Mouse (Mus musculus): ENCODE results near the gene Cecr2. TPM values are rescaled to one million over a fixed set of nuclear protein-coding genes. Genes with fewer than 3 reads are reported as not detected.

The Cecr2 gene
- polyA plus RNA-seq, 1 experiment from 2014 or later, result 3.9 TPM

GRCm38 (mm10) chr6:120667422-120667781, 1.2 kb downstream of the Cecr2 start:
- TF ChIP-seq EP300 (IDR thresholded peaks at IDR 0.05) (no peak), CTCF (IDR thresholded peaks at IDR 0.05) (no peak)
- H3K9me3 ChIP-seq (ENCODE audit: low read length), result no peaks in the 10 kb centered on the region
- 1% methylated on average over 7 of the region's 7 CpGs for WGBS
- H3K9ac ChIP-seq (replicated peaks; ENCODE audit: low read depth), result peak overlapping the region; percentile 82
- H3K4me3 ChIP-seq (ENCODE audit: low read depth, low read length), result peak overlapping the region; percentile 78
- peak overlapping the region; percentile 98 for H3K27ac ChIP-seq (ENCODE audit: low read length)
- DNase-seq (ENCODE audit: low spot score) (no peak), ATAC-seq (no peak)
- H3K4me1 ChIP-seq (ENCODE audit: insufficient read depth, low read depth, low read length), result 0 out of 2 replicates have a peak, but pooled peaks cover 2% of the 10 kb centered on the region
- H3K36me3 ChIP-seq (ENCODE audit: insufficient read depth, low read length), result no peaks in the 10 kb centered on the region
- peak overlapping the region; percentile 95 for H3K4me2 ChIP-seq (replicated peaks; ENCODE audit: low read depth, low read length)
- no peaks in the 10 kb centered on the region for H3K27me3 ChIP-seq (replicated peaks; ENCODE audit: insufficient read depth, low read length)

- Histone ChIP-seq H3K4me1 (ENCODE audit: insufficient read depth, low read depth, low read length) (0 out of 2 replicates have a peak, but pooled peaks cover 2% of the 10 kb centered on the region), H3K4me2 (replicated peaks; ENCODE audit: low read depth, low read length) (peak overlapping the region; percentile 95), H3K9ac (replicated peaks; ENCODE audit: low read depth) (no peak overlapping the region), H3K9me3 (ENCODE audit: low read length) (no peaks in the 10 kb centered on the region), H3K27me3 (replicated peaks; ENCODE audit: insufficient read depth, low read length) (no peaks in the 10 kb centered on the region), H3K36me3 (ENCODE audit: insufficient read depth, low read length) (no peaks in the 10 kb centered on the region), H3K4me3 (ENCODE audit: low read depth, low read length) (peak overlapping the region; percentile 78), H3K27ac (ENCODE audit: low read length) (no peak overlapping the region)
- peak; percentile 20 for DNase-seq (ENCODE audit: low spot score)
- no peak for TF ChIP-seq EP300 (IDR thresholded peaks at IDR 0.05)
- no peak for TF ChIP-seq CTCF (IDR thresholded peaks at IDR 0.05)
- no peak for ATAC-seq
- 6% methylated on average over 7 of the region's 7 CpGs for WGBS
These were observed 1.7 kb downstream of the Cecr2 start for GRCm38 (mm10) chr6:120667911-120668310.

DNA sequence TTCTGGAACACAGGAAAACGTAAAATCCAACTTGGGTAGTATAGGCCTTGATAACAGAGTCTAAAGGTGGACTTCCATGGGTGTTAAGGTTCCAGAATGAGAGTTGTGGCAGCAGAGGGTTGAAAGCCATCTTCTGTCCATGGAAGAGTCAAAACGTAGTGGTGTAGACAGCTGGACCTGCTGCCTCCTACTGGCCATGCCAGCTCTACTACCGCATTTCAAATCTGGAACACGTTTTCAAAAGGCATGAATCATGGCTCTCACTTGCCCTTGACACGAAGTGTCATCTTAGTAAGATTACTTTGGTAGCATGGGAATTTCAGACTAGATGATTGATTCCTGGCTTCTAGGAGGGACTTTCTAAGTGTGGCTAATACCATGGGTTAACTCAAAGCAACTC, 8.0 kb downstream of the Cecr2 start:
- no peak overlapping the region for H3K9ac ChIP-seq (replicated peaks; ENCODE audit: low read depth)
- H3K9me3 ChIP-seq (ENCODE audit: low read length), result no peaks in the 10 kb centered on the region
- no peak overlapping the region for H3K27ac ChIP-seq (ENCODE audit: low read length)
- no peaks in the 10 kb centered on the region for H3K36me3 ChIP-seq (ENCODE audit: insufficient read depth, low read length)
- H3K4me3 ChIP-seq (ENCODE audit: low read depth, low read length), result no peak overlapping the region
- no peak for TF ChIP-seq EP300 (IDR thresholded peaks at IDR 0.05)
- TF ChIP-seq CTCF (IDR thresholded peaks at IDR 0.05), result peak; percentile 69
- no peaks in the 10 kb centered on the region for H3K27me3 ChIP-seq (replicated peaks; ENCODE audit: insufficient read depth, low read length)
- no peak overlapping the region for H3K4me2 ChIP-seq (replicated peaks; ENCODE audit: low read depth, low read length)
- DNase-seq (ENCODE audit: low spot score), result peak; percentile 37
- 49% methylated on average over 5 of the region's 5 CpGs for WGBS
- H3K4me1 ChIP-seq (ENCODE audit: insufficient read depth, low read depth, low read length), result no peaks in the 10 kb centered on the region
- ATAC-seq, result no peak

GRCm38 (mm10) chr6:120674881-120675280, 8.7 kb downstream of the Cecr2 start:
- Histone ChIP-seq H3K36me3 (ENCODE audit: insufficient read depth, low read length) (no peaks in the 10 kb centered on the region), H3K9ac (replicated peaks; ENCODE audit: low read depth) (no peak overlapping the region), H3K4me2 (replicated peaks; ENCODE audit: low read depth, low read length) (no peak overlapping the region), H3K27me3 (replicated peaks; ENCODE audit: insufficient read depth, low read length) (no peaks in the 10 kb centered on the region), H3K4me1 (ENCODE audit: insufficient read depth, low read depth, low read length) (no peaks in the 10 kb centered on the region), H3K4me3 (ENCODE audit: low read depth, low read length) (no peak overlapping the region), H3K27ac (ENCODE audit: low read length) (no peak overlapping the region), H3K9me3 (ENCODE audit: low read length) (no peaks in the 10 kb centered on the region)
- TF ChIP-seq CTCF (IDR thresholded peaks at IDR 0.05), result peak; percentile 55
- no peak for TF ChIP-seq EP300 (IDR thresholded peaks at IDR 0.05)
- DNase-seq (ENCODE audit: low spot score) (no peak), ATAC-seq (no peak)
- 79% methylated on average over 4 of the region's 4 CpGs for WGBS

GRCm38 (mm10) chr6:120675979-120676378, 9.8 kb downstream of the Cecr2 start:
- TF ChIP-seq CTCF (IDR thresholded peaks at IDR 0.05), result no peak
- no peak for TF ChIP-seq EP300 (IDR thresholded peaks at IDR 0.05)
- H3K27ac ChIP-seq (ENCODE audit: low read length), result no peak overlapping the region
- DNase-seq (ENCODE audit: low spot score) (no peak), ATAC-seq (no peak)
- no peaks in the 10 kb centered on the region for H3K9me3 ChIP-seq (ENCODE audit: low read length)
- no peaks in the 10 kb centered on the region for H3K27me3 ChIP-seq (replicated peaks; ENCODE audit: insufficient read depth, low read length)
- no peaks in the 10 kb centered on the region for H3K36me3 ChIP-seq (ENCODE audit: insufficient read depth, low read length)
- H3K4me3 ChIP-seq (ENCODE audit: low read depth, low read length), result no peak overlapping the region
- H3K4me1 ChIP-seq (ENCODE audit: insufficient read depth, low read depth, low read length), result no peaks in the 10 kb centered on the region
- no peak overlapping the region for H3K4me2 ChIP-seq (replicated peaks; ENCODE audit: low read depth, low read length)
- WGBS, result 55% methylated on average over 2 of the region's 2 CpGs
- no peak overlapping the region for H3K9ac ChIP-seq (replicated peaks; ENCODE audit: low read depth)

DNA sequence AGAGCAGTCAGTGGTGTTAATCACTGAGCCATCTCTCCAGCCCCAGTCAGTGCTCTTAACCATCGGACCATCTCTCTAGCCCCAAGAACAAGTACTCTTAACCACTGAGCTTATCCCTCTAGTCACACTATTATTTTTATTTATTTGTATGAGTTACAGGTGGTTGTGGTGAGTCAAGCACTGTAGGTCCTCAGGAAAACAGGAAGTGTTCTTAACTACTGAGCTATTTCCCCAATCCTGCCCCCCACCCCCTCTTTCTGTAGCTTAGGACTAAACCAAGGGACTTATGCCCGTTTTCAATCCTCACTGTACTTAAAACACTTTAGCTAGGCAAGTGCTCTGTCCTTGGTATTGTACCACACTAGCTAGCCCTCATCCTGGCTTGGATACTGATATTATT, 17.2 kb downstream of the Cecr2 start:
- Histone ChIP-seq H3K9ac (replicated peaks; ENCODE audit: low read depth) (no peak overlapping the region), H3K4me3 (ENCODE audit: low read depth, low read length) (no peak overlapping the region), H3K9me3 (ENCODE audit: low read length) (no peaks in the 10 kb centered on the region), H3K4me1 (ENCODE audit: insufficient read depth, low read depth, low read length) (no peaks in the 10 kb centered on the region), H3K36me3 (ENCODE audit: insufficient read depth, low read length) (no peaks in the 10 kb centered on the region), H3K27ac (ENCODE audit: low read length) (no peak overlapping the region), H3K27me3 (replicated peaks; ENCODE audit: insufficient read depth, low read length) (no peaks in the 10 kb centered on the region), H3K4me2 (replicated peaks; ENCODE audit: low read depth, low read length) (no peak overlapping the region)
- 67% methylated on average over 2 of the region's 2 CpGs for WGBS
- no peak for TF ChIP-seq CTCF (IDR thresholded peaks at IDR 0.05)
- TF ChIP-seq EP300 (IDR thresholded peaks at IDR 0.05), result no peak
- ATAC-seq (no peak), DNase-seq (ENCODE audit: low spot score) (no peak)

DNA sequence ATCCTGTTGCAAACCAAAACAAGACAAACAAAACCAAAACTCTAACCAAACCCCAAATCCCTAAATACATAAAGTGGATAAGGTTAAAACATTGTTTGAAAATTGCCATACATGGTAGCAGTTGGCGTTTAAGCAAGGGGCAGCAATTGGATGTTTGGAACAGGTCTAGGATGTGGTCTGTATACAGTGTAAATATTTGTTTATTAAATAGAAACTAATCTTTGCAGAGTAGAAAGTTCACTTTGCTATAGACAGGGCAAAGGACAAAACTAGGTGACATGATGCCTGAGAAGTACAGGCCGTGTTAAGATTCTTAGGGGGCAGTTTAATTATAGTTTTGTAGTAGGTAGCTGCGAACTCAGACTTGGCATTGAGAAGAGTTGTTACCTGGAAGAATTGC, 18.6 kb downstream of the Cecr2 start:
- Histone ChIP-seq H3K27ac (ENCODE audit: low read length) (no peak overlapping the region), H3K4me3 (ENCODE audit: low read depth, low read length) (no peak overlapping the region), H3K36me3 (ENCODE audit: insufficient read depth, low read length) (no peaks in the 10 kb centered on the region), H3K4me1 (ENCODE audit: insufficient read depth, low read depth, low read length) (no peaks in the 10 kb centered on the region), H3K4me2 (replicated peaks; ENCODE audit: low read depth, low read length) (no peak overlapping the region), H3K9me3 (ENCODE audit: low read length) (no peaks in the 10 kb centered on the region), H3K9ac (replicated peaks; ENCODE audit: low read depth) (no peak overlapping the region), H3K27me3 (replicated peaks; ENCODE audit: insufficient read depth, low read length) (no peaks in the 10 kb centered on the region)
- no peak for TF ChIP-seq EP300 (IDR thresholded peaks at IDR 0.05)
- TF ChIP-seq CTCF (IDR thresholded peaks at IDR 0.05), result no peak
- 86% methylated on average over 3 of the region's 3 CpGs for WGBS
- DNase-seq (ENCODE audit: low spot score) (no peak), ATAC-seq (no peak)

Measured in lung, postnatal 0 days (tissue).